Mouse (Mus musculus): ENCODE results near the gene Gm49510.

DNA sequence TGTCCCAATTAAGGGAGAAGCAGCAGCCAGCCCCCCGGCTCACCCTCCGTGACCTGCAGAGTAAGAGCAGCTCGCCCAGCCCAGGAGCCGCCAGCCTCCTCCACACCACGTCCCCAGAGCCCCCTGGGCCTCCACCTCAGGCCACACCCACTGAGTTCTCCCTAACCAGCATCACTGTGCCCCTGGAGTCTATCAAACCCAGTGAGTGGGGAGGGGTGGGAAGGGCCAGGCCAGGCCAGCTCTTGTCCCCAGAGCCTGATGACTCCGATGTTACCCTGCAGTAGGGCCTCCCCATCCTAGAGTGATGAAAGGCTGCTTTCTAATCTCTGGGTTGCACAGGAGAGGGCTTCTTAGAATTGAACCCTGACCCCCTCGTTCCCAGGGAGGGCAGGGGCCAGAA lies 7.0 kb upstream of the Gm49510 start:
- TF ChIP-seq CTCF (IDR thresholded peaks at IDR 0.05; ENCODE audit: low read depth): no peak
- no peak for TF ChIP-seq EP300 (IDR thresholded peaks at IDR 0.05; ENCODE audit: low read depth)

Measured in liver, postnatal 0 days (tissue).